Mouse (Mus musculus) thymus, postnatal 0 days (tissue): ENCODE data around the gene Pip4k2c. TPM values are rescaled to one million over a fixed set of nuclear protein-coding genes. Genes with fewer than 3 reads are reported as not detected.

Source experiments
- polyA plus RNA-seq: library from polyadenylated mRNA; unstranded; fragments of >200 nt; fragmentation: Nextera tagmentation; extraction: Ambion mirVana; gene quantifications from 2 replicates; pipeline ENCODE4 v1.2.1, GENCODE M21; 2015

The Pip4k2c gene
- polyA plus RNA-seq, 1 experiment from 2014 or later = 24.1 TPM

Other genes starting within 250 kb of the Pip4k2c start
- gene Ctdsp2, start 232.9 kb downstream of the Pip4k2c start, polyA plus RNA-seq = 30.3 and 34.3 TPM in 2 replicates
- gene Avil, start 210.9 kb downstream of the Pip4k2c start, polyA plus RNA-seq = 0.98 and 1.0 TPM in 2 replicates
- gene Tsfm, start 180.7 kb downstream of the Pip4k2c start, polyA plus RNA-seq = 74.9 and 75.8 TPM in 2 replicates
- 24.7 and 25.5 TPM in 2 replicates for gene Mettl1, start 170.2 kb downstream of the Pip4k2c start, polyA plus RNA-seq
- gene Eef1akmt3, start 170.1 kb downstream of the Pip4k2c start, polyA plus RNA-seq = 0.08 TPM in 1 of 2 replicates, not detected in the other
- 0.05 and 0.09 TPM in 2 replicates for gene Cyp27b1, start 163.3 kb downstream of the Pip4k2c start, polyA plus RNA-seq
- gene March9, start 151.4 kb downstream of the Pip4k2c start, polyA plus RNA-seq = 0.30 and 0.52 TPM in 2 replicates
- 889 and 1,028 TPM in 2 replicates for gene Cdk4, start 148.1 kb downstream of the Pip4k2c start, polyA plus RNA-seq
- 49.9 and 60.5 TPM in 2 replicates for gene Tspan31, start 141.3 kb downstream of the Pip4k2c start, polyA plus RNA-seq
- 12.3 and 13.5 TPM in 2 replicates for gene Agap2, start 136.3 kb downstream of the Pip4k2c start, polyA plus RNA-seq
- 90.9 and 95.4 TPM in 2 replicates for gene Os9, start 90.5 kb downstream of the Pip4k2c start, polyA plus RNA-seq
- 39.2 and 48.6 TPM in 2 replicates for gene B4galnt1, start 46.4 kb downstream of the Pip4k2c start, polyA plus RNA-seq
- 1.6 and 2.6 TPM in 2 replicates for gene Slc26a10, start 30.9 kb downstream of the Pip4k2c start, polyA plus RNA-seq
- gene Arhgef25, start 21.5 kb downstream of the Pip4k2c start, polyA plus RNA-seq = 3.7 and 4.5 TPM in 2 replicates
- 42.7 and 47.3 TPM in 2 replicates for gene Dtx3, start 15.9 kb downstream of the Pip4k2c start, polyA plus RNA-seq
- gene Kif5a, start 51.8 kb upstream of the Pip4k2c start, polyA plus RNA-seq = 0.13 and 0.32 TPM in 2 replicates
- 129 and 138 TPM in 2 replicates for gene Dctn2, start 54.8 kb upstream of the Pip4k2c start, polyA plus RNA-seq
- gene Mbd6, start 77.4 kb upstream of the Pip4k2c start, polyA plus RNA-seq = 10.3 and 13.8 TPM in 2 replicates
- 110 and 122 TPM in 2 replicates for gene Mars, start 100.2 kb upstream of the Pip4k2c start, polyA plus RNA-seq
- 107 and 127 TPM in 2 replicates for gene Arhgap9, start 110.4 kb upstream of the Pip4k2c start, polyA plus RNA-seq
- 0.13 and 0.14 TPM in 2 replicates for gene Gli1, start 130.4 kb upstream of the Pip4k2c start, polyA plus RNA-seq
- gene Inhbe, start 142.8 kb upstream of the Pip4k2c start, polyA plus RNA-seq = not detected in 2 replicates
- not detected in 2 replicates for gene Inhbc, start 158.8 kb upstream of the Pip4k2c start, polyA plus RNA-seq
- gene R3hdm2, start 168.7 kb upstream of the Pip4k2c start, polyA plus RNA-seq = 19.4 and 26.7 TPM in 2 replicates